Mouse (Mus musculus): Measurements from ENCODE around the gene Pglyrp2. TPM values are rescaled to one million over a fixed set of nuclear protein-coding genes. Genes with fewer than 3 reads are reported as not detected.
A peak's percentile ranks its signal among the peaks of the same experiment; 100 is the strongest.

The Pglyrp2 gene
- polyA plus RNA-seq, 1 experiment from 2014 or later = not detected

- no peak overlapping the region for H3K4me3 ChIP-seq
- no peaks in the 10 kb centered on the region for H3K4me1 ChIP-seq
- H3K36me3 ChIP-seq (replicated peaks) = no peaks in the 10 kb centered on the region
- WGBS = 75% methylated on average over 5 of the region's 5 CpGs
- no peaks in the 10 kb centered on the region for H3K9me3 ChIP-seq
- H3K27ac ChIP-seq (replicated peaks) = no peak overlapping the region
- DNase-seq (ENCODE audit: low spot score) = no peak
- no peaks in the 10 kb centered on the region for H3K27me3 ChIP-seq (replicated peaks; ENCODE audit: low read depth, poor library complexity, severe bottlenecking)
Observed at GRCm38 (mm10) chr17:32435151-32435550, 11.2 kb upstream of the Pglyrp2 start.

- H3K9me3 ChIP-seq = no peaks in the 10 kb centered on the region
- H3K27ac ChIP-seq (replicated peaks) = no peak overlapping the region
- no peaks in the 10 kb centered on the region for H3K4me1 ChIP-seq
- H3K36me3 ChIP-seq (replicated peaks) = no peaks in the 10 kb centered on the region
- H3K4me3 ChIP-seq = no peak overlapping the region
- no peaks in the 10 kb centered on the region for H3K27me3 ChIP-seq (replicated peaks; ENCODE audit: low read depth, poor library complexity, severe bottlenecking)
- DNase-seq (ENCODE audit: low spot score) = no peak
- WGBS = 77% methylated on average over 4 of the region's 4 CpGs
Observed at GRCm38 (mm10) chr17:32434324-32434723, 10.4 kb upstream of the Pglyrp2 start.

- Histone ChIP-seq H3K36me3 (replicated peaks) (no peaks in the 10 kb centered on the region), H3K4me3 (no peak overlapping the region), H3K27ac (replicated peaks) (no peak overlapping the region), H3K9me3 (no peaks in the 10 kb centered on the region), H3K27me3 (replicated peaks; ENCODE audit: low read depth, poor library complexity, severe bottlenecking) (no peaks in the 10 kb centered on the region), H3K4me1 (no peaks in the 10 kb centered on the region)
- DNase-seq (ENCODE audit: low spot score) = no peak
- 68% methylated on average over 3 of the region's 3 CpGs for WGBS
Observed at GRCm38 (mm10) chr17:32431972-32432371, 8.0 kb upstream of the Pglyrp2 start.

GRCm38 (mm10) chr17:32426610-32427009, 2.6 kb upstream of the Pglyrp2 start:
- DNase-seq (ENCODE audit: low spot score) = no peak
- H3K36me3 ChIP-seq (replicated peaks) = no peaks in the 10 kb centered on the region

GRCm38 (mm10) chr17:32420781-32421180, 3.2 kb downstream of the Pglyrp2 start:
- no peaks in the 10 kb centered on the region for H3K36me3 ChIP-seq (replicated peaks)
- peaks cover 23% of the 10 kb centered on the region for H3K27me3 ChIP-seq (replicated peaks; ENCODE audit: low read depth, poor library complexity, severe bottlenecking)
- DNase-seq (ENCODE audit: low spot score) = no peak
- no peaks in the 10 kb centered on the region for H3K4me1 ChIP-seq
- H3K4me3 ChIP-seq = no peak overlapping the region
- H3K27ac ChIP-seq (replicated peaks) = no peak overlapping the region
- H3K9me3 ChIP-seq = no peaks in the 10 kb centered on the region
- 84% methylated on average over 8 of the region's 8 CpGs for WGBS

More at GRCm38 (mm10) chr17:32426610-32427009, 2.6 kb upstream of the Pglyrp2 start:
- H3K4me3 ChIP-seq = no peak overlapping the region
- H3K27ac ChIP-seq (replicated peaks) = no peak overlapping the region
- H3K27me3 ChIP-seq (replicated peaks; ENCODE audit: low read depth, poor library complexity, severe bottlenecking) = no peaks in the 10 kb centered on the region
- no peaks in the 10 kb centered on the region for H3K9me3 ChIP-seq
- no peaks in the 10 kb centered on the region for H3K4me1 ChIP-seq

- H3K27me3 ChIP-seq (replicated peaks; ENCODE audit: low read depth, poor library complexity, severe bottlenecking) = peaks cover 30% of the 10 kb centered on the region
- no peaks in the 10 kb centered on the region for H3K9me3 ChIP-seq
- no peaks in the 10 kb centered on the region for H3K36me3 ChIP-seq (replicated peaks)
- no peak overlapping the region for H3K4me3 ChIP-seq
- no peak for DNase-seq (ENCODE audit: low spot score)
- 83% methylated on average over 2 of the region's 2 CpGs for WGBS
- no peaks in the 10 kb centered on the region for H3K4me1 ChIP-seq
- H3K27ac ChIP-seq (replicated peaks) = no peak overlapping the region
Observed at GRCm38 (mm10) chr17:32419989-32420388, 4.0 kb downstream of the Pglyrp2 start.

GRCm38 (mm10) chr17:32416771-32417170, 7.2 kb downstream of the Pglyrp2 start:
- 94% methylated on average over 14 of the region's 14 CpGs for WGBS
- no peaks in the 10 kb centered on the region for H3K4me1 ChIP-seq
- no peak for DNase-seq (ENCODE audit: low spot score)
- H3K9me3 ChIP-seq = no peaks in the 10 kb centered on the region
- no peak overlapping the region for H3K27ac ChIP-seq (replicated peaks)
- H3K4me3 ChIP-seq = no peak overlapping the region
- H3K36me3 ChIP-seq (replicated peaks) = no peaks in the 10 kb centered on the region
- peaks cover 37% of the 10 kb centered on the region for H3K27me3 ChIP-seq (replicated peaks; ENCODE audit: low read depth, poor library complexity, severe bottlenecking)

GRCm38 (mm10) chr17:32415417-32416020, 8.4 kb downstream of the Pglyrp2 start:
- H3K27ac ChIP-seq (replicated peaks) = no peak overlapping the region
- 47% methylated on average over 24 of the region's 24 CpGs for WGBS
- no peak overlapping the region for H3K4me3 ChIP-seq

GRCm38 (mm10) chr17:32411898-32412297, 12.1 kb downstream of the Pglyrp2 start:
- no peaks in the 10 kb centered on the region for H3K36me3 ChIP-seq (replicated peaks)
- no peak for DNase-seq (ENCODE audit: low spot score)
- no peaks in the 10 kb centered on the region for H3K9me3 ChIP-seq
- no peak overlapping the region for H3K27ac ChIP-seq (replicated peaks)
- no peak overlapping the region for H3K4me3 ChIP-seq
- WGBS = 88% methylated on average over 6 of the region's 6 CpGs
- no peaks in the 10 kb centered on the region for H3K4me1 ChIP-seq
- H3K27me3 ChIP-seq (replicated peaks; ENCODE audit: low read depth, poor library complexity, severe bottlenecking) = peaks cover 26% of the 10 kb centered on the region

More at GRCm38 (mm10) chr17:32415417-32416020, 8.4 kb downstream of the Pglyrp2 start:
- Histone ChIP-seq H3K4me1 (no peaks in the 10 kb centered on the region), H3K36me3 (replicated peaks) (no peaks in the 10 kb centered on the region), H3K27me3 (replicated peaks; ENCODE audit: low read depth, poor library complexity, severe bottlenecking) (peaks cover 37% of the 10 kb centered on the region), H3K9me3 (no peaks in the 10 kb centered on the region)
- no peak for DNase-seq (ENCODE audit: low spot score)

- no peak within 1 kb of the TSS for H3K4me3 ChIP-seq
- no peaks in the 10 kb centered on the region for H3K9me3 ChIP-seq
- no peaks in the 10 kb centered on the region for H3K36me3 ChIP-seq (replicated peaks)
- DNase-seq (ENCODE audit: low spot score) = no peak
- WGBS = 80% methylated on average over 8 of the region's 8 CpGs
- H3K27me3 ChIP-seq (replicated peaks; ENCODE audit: low read depth, poor library complexity, severe bottlenecking) = peaks cover 24% of the 10 kb centered on the region
- no peaks in the 10 kb centered on the region for H3K4me1 ChIP-seq
- H3K27ac ChIP-seq (replicated peaks) = no peak within 1 kb of the TSS
Observed at GRCm38 (mm10) chr17:32403417-32403816, 20.6 kb downstream of the Pglyrp2 start, which contains the start of gene Rasal3. Rasal3 (minus strand) TSS chr17:32403583.

GRCm38 (mm10) chr17:32402779-32403157, 21.2 kb downstream of the Pglyrp2 start:
- Histone ChIP-seq H3K9me3 (no peaks in the 10 kb centered on the region), H3K4me1 (no peaks in the 10 kb centered on the region), H3K27ac (replicated peaks) (no peak overlapping the region), H3K4me3 (no peak overlapping the region), H3K27me3 (replicated peaks; ENCODE audit: low read depth, poor library complexity, severe bottlenecking) (peaks cover 31% of the 10 kb centered on the region), H3K36me3 (replicated peaks) (no peaks in the 10 kb centered on the region)
- WGBS = 74% methylated on average over 11 of the region's 11 CpGs
- DNase-seq (ENCODE audit: low spot score) = no peak

- H3K9me3 ChIP-seq = no peaks in the 10 kb centered on the region
- peaks cover 37% of the 10 kb centered on the region for H3K27me3 ChIP-seq (replicated peaks; ENCODE audit: low read depth, poor library complexity, severe bottlenecking)
- no peak for DNase-seq (ENCODE audit: low spot score)
- 84% methylated on average over 9 of the region's 9 CpGs for WGBS
- H3K36me3 ChIP-seq (replicated peaks) = no peaks in the 10 kb centered on the region
- H3K4me3 ChIP-seq = no peak overlapping the region
- H3K27ac ChIP-seq (replicated peaks) = no peak overlapping the region
- H3K4me1 ChIP-seq = no peaks in the 10 kb centered on the region
Observed at GRCm38 (mm10) chr17:32402011-32402778, 21.8 kb downstream of the Pglyrp2 start.

- peak overlapping the region; percentile 46 for H3K4me3 ChIP-seq
- no peak overlapping the region for H3K27ac ChIP-seq (replicated peaks)
- WGBS = 4% methylated on average over 37 of the region's 37 CpGs
- peaks cover 96% of the 10 kb centered on the region for H3K27me3 ChIP-seq (replicated peaks; ENCODE audit: low read depth, poor library complexity, severe bottlenecking)
- no peaks in the 10 kb centered on the region for H3K9me3 ChIP-seq
- peak; percentile 40 for DNase-seq (ENCODE audit: low spot score)
- H3K36me3 ChIP-seq (replicated peaks) = no peaks in the 10 kb centered on the region
- peaks cover 23% of the 10 kb centered on the region for H3K4me1 ChIP-seq
Observed at GRCm38 (mm10) chr17:32396266-32396665, 27.7 kb downstream of the Pglyrp2 start.
